Mouse (Mus musculus): ENCODE measurements at regions not wholly inside any gene's neighbourhood (a gene's known extent, or its start where the extent isn't known, plus 50 kb on each side); places are given as distances from the start of the nearest gene placed in this dataset.

- TF ChIP-seq CTCF (IDR thresholded peaks at IDR 0.05; ENCODE audit: control insufficient read depth, insufficient read depth, insufficient read length) (no peak), USF1 (IDR thresholded peaks at IDR 0.05; ENCODE audit: low read depth) (no peak), MAX (IDR thresholded peaks at IDR 0.05) (no peak), MYOG (IDR thresholded peaks at IDR 0.05; ENCODE audit: control insufficient read depth, extremely low read depth, insufficient read length) (no peak), MYOD1 (IDR thresholded peaks at IDR 0.05; ENCODE audit: control insufficient read depth, insufficient read length, low read depth) (no peak)
These were observed 69.8 kb upstream of the Egln3 start for GRCm38 (mm10) chr12:54273506-54273905.
